In genomic region chr4:41389240-41389639, GRCm38 (mm10) we compare ENCODE assay signal across 25 mouse cellular contexts. TPM values are rescaled to one million over a fixed set of nuclear protein-coding genes. Genes with fewer than 3 reads are reported as not detected.
DNase-seq lines count a peak whose midpoint lies in the region; ATAC-seq and TF ChIP-seq lines count a peak whose summit lies in the region.
"Had no signal": no experiment of that assay in that cellular context is flagged by ENCODE, and none has a peak within 500 bp of the region (broad histone marks: within the 10 kb centered on the region; RNA-seq: fewer than 3 reads in every experiment).

No protein-coding gene starts in this region.

- no peak overlapping the region for H3K9ac ChIP-seq in kidney, embryonic 14.5 days (ENCODE audit: low read depth, low read length)
- H3K9ac ChIP-seq in liver, embryonic 12.5 days = peak overlapping the region; percentile 68
- H3K9ac ChIP-seq: embryonic facial prominence, embryonic 15.5 days; forebrain, postnatal 0 days; hindbrain, embryonic 14.5 days; limb, embryonic 13.5 days; lung, embryonic 14.5 days; stomach, embryonic 15.5 days had no signal

- ATAC-seq in kidney, embryonic 14.5 days (ENCODE audit: low FRiP score, low TSS enrichment) = no peak
- no peak for ATAC-seq in liver, embryonic 12.5 days
- ATAC-seq: forebrain, postnatal 0 days had no signal

- 91% methylated on average over 5 of the region's 5 CpGs for WGBS in kidney, embryonic 14.5 days
- WGBS in liver, embryonic 12.5 days (ENCODE audit: insufficient replicate concordance) = 81% methylated on average over 5 of the region's 5 CpGs

- peaks cover 71% of the 10 kb centered on the region for H3K36me3 ChIP-seq in kidney, embryonic 14.5 days (ENCODE audit: control insufficient read depth, insufficient read depth, low read length)
- peaks cover 89% of the 10 kb centered on the region for H3K36me3 ChIP-seq in liver, embryonic 12.5 days

- H3K4me1 ChIP-seq in kidney, embryonic 14.5 days (ENCODE audit: control insufficient read depth, insufficient read depth, low read length) = no peaks in the 10 kb centered on the region
- peaks cover 39% of the 10 kb centered on the region for H3K4me1 ChIP-seq in liver, embryonic 12.5 days
- H3K4me1 ChIP-seq: limb, embryonic 13.5 days; midbrain, embryonic 10.5 days; stomach, embryonic 15.5 days had no signal

- H3K4me2 ChIP-seq in kidney, embryonic 14.5 days (replicated peaks; ENCODE audit: low read depth, low read length) = no peak overlapping the region
- H3K4me2 ChIP-seq in liver, embryonic 12.5 days = peak overlapping the region; percentile 56
- H3K4me2 ChIP-seq: embryonic facial prominence, embryonic 15.5 days; hindbrain, embryonic 14.5 days; limb, embryonic 13.5 days; lung, embryonic 14.5 days; stomach, embryonic 15.5 days had no signal

- H3K27ac ChIP-seq in gastrocnemius, adult 2 months = no peak overlapping the region; the same call in 1 of the 2 replicates
- H3K27ac ChIP-seq in kidney, embryonic 14.5 days (ENCODE audit: low read depth, low read length) = no peak overlapping the region
- H3K27ac ChIP-seq in liver, embryonic 12.5 days = peak overlapping the region; percentile 96
- H3K27ac ChIP-seq: embryonic facial prominence, embryonic 15.5 days; hindbrain, embryonic 14.5 days; limb, embryonic 13.5 days; midbrain, embryonic 10.5 days; stomach, embryonic 15.5 days had no signal

- TF ChIP-seq CTCF in gastrocnemius, adult 2 months (IDR thresholded peaks at IDR 0.05) = no peak

- no peaks in the 10 kb centered on the region for H3K27me3 ChIP-seq in kidney, embryonic 14.5 days (ENCODE audit: control insufficient read depth, insufficient read depth, low read length)
- no peaks in the 10 kb centered on the region for H3K27me3 ChIP-seq in liver, embryonic 12.5 days (replicated peaks)
- H3K27me3 ChIP-seq: embryonic facial prominence, embryonic 15.5 days; limb, embryonic 13.5 days; stomach, embryonic 15.5 days had no signal

- intact Hi-C loops in gastrocnemius, adult 2 months (cut with DNase I) = loop anchor here (2.0 to 5.0 kb wide), 2 partner anchors 77 to 338 kb away; partner anchors contain the start of gene Dcaf12

- H3K4me3 ChIP-seq in gastrocnemius, adult 2 months = peak overlapping the region; percentile 42; the same call in 1 of the 2 replicates
- H3K4me3 ChIP-seq in kidney, embryonic 14.5 days (ENCODE audit: low read length) = no peak overlapping the region
- H3K4me3 ChIP-seq in liver, embryonic 12.5 days = peak overlapping the region; percentile 44
- H3K4me3 ChIP-seq: embryonic facial prominence, embryonic 15.5 days; limb, embryonic 13.5 days; midbrain, embryonic 10.5 days; stomach, embryonic 15.5 days had no signal

- no peak for DNase-seq in gastrocnemius, adult 2 months
- DNase-seq in gastrocnemius, adult 18-20 months (ENCODE audit: low spot score) = no peak
- DNase-seq in kidney, adult 18-20 months = peak; percentile 19
- DNase-seq in fat pad, adult 2 months (ENCODE audit: extremely low read depth, low read depth, low spot score) = peak; percentile 63
- no peak for DNase-seq in spleen, postnatal 4 days (ENCODE audit: low spot score in 2 of 2)
- no peak for DNase-seq in testis, postnatal 14 days (ENCODE audit: low spot score)
- DNase-seq: adrenal gland, postnatal 25 days; cerebellum, adult 9-10 months; forebrain, postnatal 0 days; gastrocnemius, postnatal 36 days; heart, postnatal 4 days; layer of hippocampus, adult 9-11 months; lung, embryonic 14.5 days; lung, postnatal 36 days; right cerebral cortex, adult 18-20 months; right cerebral cortex, postnatal 4 days; thymus, adult 18-20 months; thymus, postnatal 36 days had no signal

- H3K9me3 ChIP-seq in kidney, embryonic 14.5 days (ENCODE audit: control insufficient read depth, low read length) = no peaks in the 10 kb centered on the region
- H3K9me3 ChIP-seq in liver, embryonic 12.5 days (replicated peaks) = no peaks in the 10 kb centered on the region
- H3K9me3 ChIP-seq: embryonic facial prominence, embryonic 15.5 days; limb, embryonic 13.5 days; midbrain, embryonic 10.5 days; stomach, embryonic 15.5 days had no signal

RNA-seq across cellular contexts. Expression of gene Ubap1, which starts 40.4 kb away (rescaled TPM):
- total RNA-seq in gastrocnemius, adult 2 months (2021) = 10 to 100 TPM; 35.7 to 39.2 TPM
- 10 to 100 TPM; 38.5 to 41.8 TPM for total RNA-seq in gastrocnemius, adult 18-20 months (2021)
- 39.7 and 59.5 TPM in 2 replicates for polyA plus RNA-seq in kidney, embryonic 14.5 days (2014; fragmentation: Nextera tagmentation; extraction: Ambion mirVana)
- polyA plus RNA-seq in liver, embryonic 12.5 days (2016; fragmentation: Nextera tagmentation; extraction: Ambion mirVana) = 28.3 and 28.5 TPM in 2 replicates

Comparison
In these comparisons a context has a peak if more than half of its experiments do, and no peak if none do; other contexts are left out.
1. DNase-seq: peak in kidney, adult 18-20 months (single experiment) and fat pad, adult 2 months (single experiment); none in gastrocnemius, adult 2 months (single experiment), gastrocnemius, adult 18-20 months (single experiment), spleen, postnatal 4 days (0 of 2) and testis, postnatal 14 days (single experiment).